Mouse (Mus musculus): ENCODE results near the gene Fam43b. TPM values are rescaled to one million over a fixed set of nuclear protein-coding genes. Genes with fewer than 3 reads are reported as not detected.

Gene Fam43b
- polyA plus RNA-seq, 1 experiment from 2014 or later, result not detected

DNA sequence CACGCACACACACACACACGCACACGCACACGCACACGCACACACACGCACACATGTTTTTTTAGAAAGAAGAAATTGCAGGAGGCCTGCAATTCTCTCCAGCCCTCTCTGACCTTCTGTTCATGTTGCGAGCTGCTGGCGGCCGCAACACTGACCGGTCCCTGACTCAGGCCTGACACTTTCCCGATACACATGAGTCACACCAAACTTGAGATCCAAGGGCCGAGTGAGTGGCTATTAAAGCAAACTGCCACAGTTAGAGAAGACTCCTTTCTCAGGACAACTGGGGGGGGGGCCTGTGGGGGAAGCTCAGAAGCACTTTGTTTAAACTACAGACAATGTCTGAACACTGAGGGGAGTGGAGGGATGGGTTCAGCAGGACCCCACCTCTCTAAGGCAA lies 39.8 kb downstream of the Fam43b start:
- 88% methylated on average over 12 of the region's 12 CpGs for WGBS (ENCODE audit: insufficient replicate concordance)
- no peak overlapping the region for H3K9ac ChIP-seq (replicated peaks)
- H3K4me1 ChIP-seq (ENCODE audit: insufficient read depth), result no peaks in the 10 kb centered on the region
- no peak for ATAC-seq
- DNase-seq, result no peak
- H3K4me3 ChIP-seq (ENCODE audit: low read depth, low read length), result no peak overlapping the region
- no peaks in the 10 kb centered on the region for H3K9me3 ChIP-seq (ENCODE audit: low read length)
- no peak overlapping the region for H3K4me2 ChIP-seq (ENCODE audit: low read depth, low read length)
- no peaks in the 10 kb centered on the region for H3K27me3 ChIP-seq (ENCODE audit: insufficient read depth, low read length)
- no peak overlapping the region for H3K27ac ChIP-seq (ENCODE audit: low read depth)
- no peaks in the 10 kb centered on the region for H3K36me3 ChIP-seq (replicated peaks; ENCODE audit: insufficient read depth, low read length)
- TF ChIP-seq CTCF (IDR thresholded peaks at IDR 0.05; ENCODE audit: low read depth), result no peak
- TF ChIP-seq EP300 (IDR thresholded peaks at IDR 0.05; ENCODE audit: low read depth), result no peak

DNA sequence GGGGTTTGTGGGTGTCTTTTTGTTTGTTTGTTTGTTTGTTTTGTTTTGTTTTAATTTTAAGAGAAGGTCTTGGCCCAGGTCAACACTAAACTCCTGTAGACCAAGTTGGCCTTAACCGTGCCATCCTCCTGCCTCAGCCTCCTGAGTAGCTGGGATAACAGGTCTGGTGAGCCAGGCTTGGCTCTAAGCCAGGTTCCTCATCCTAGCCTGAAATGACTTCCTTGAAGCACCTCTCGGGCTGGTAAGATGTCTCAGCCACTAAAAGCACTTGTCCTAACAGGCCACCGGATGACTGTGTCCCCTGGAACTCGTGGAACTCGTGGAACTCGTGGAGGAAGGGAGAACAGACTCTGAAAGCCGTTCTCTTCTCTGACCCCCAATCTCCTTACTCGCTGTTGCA lies 40.2 kb downstream of the Fam43b start:
- Histone ChIP-seq H3K36me3 (replicated peaks; ENCODE audit: insufficient read depth, low read length) (no peaks in the 10 kb centered on the region), H3K27me3 (ENCODE audit: insufficient read depth, low read length) (no peaks in the 10 kb centered on the region), H3K27ac (ENCODE audit: low read depth) (no peak overlapping the region), H3K9me3 (ENCODE audit: low read length) (no peaks in the 10 kb centered on the region), H3K4me1 (ENCODE audit: insufficient read depth) (no peaks in the 10 kb centered on the region), H3K4me2 (ENCODE audit: low read depth, low read length) (no peak overlapping the region), H3K4me3 (ENCODE audit: low read depth, low read length) (no peak overlapping the region), H3K9ac (replicated peaks) (no peak overlapping the region)
- DNase-seq, result no peak
- no peak for ATAC-seq
- WGBS (ENCODE audit: insufficient replicate concordance), result 67% methylated on average over 8 of the region's 8 CpGs
- TF ChIP-seq EP300 (IDR thresholded peaks at IDR 0.05; ENCODE audit: low read depth) (no peak), CTCF (IDR thresholded peaks at IDR 0.05; ENCODE audit: low read depth) (no peak)

DNA sequence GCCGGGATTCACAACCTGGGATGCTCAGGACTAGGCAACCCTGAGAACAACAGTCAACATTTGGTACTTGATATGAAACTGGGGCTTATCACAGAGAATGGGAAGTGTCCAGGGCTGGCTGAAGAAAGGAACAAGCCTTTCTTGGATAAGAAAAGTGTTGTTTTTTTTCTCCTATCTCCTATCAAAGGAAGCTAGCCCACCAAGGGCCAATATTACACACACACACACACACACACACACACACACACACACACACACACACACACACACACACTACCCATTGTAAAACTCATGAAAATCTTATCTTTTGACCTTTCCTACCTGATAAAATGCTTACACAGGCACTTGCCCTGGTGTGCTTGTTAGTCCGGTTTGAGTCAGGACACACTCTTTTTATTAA lies 40.8 kb downstream of the Fam43b start:
- Histone ChIP-seq H3K4me3 (ENCODE audit: low read depth, low read length) (no peak overlapping the region), H3K4me1 (ENCODE audit: insufficient read depth) (no peaks in the 10 kb centered on the region), H3K27ac (ENCODE audit: low read depth) (no peak overlapping the region), H3K36me3 (replicated peaks; ENCODE audit: insufficient read depth, low read length) (no peaks in the 10 kb centered on the region), H3K4me2 (ENCODE audit: low read depth, low read length) (no peak overlapping the region), H3K9ac (replicated peaks) (no peak overlapping the region), H3K27me3 (ENCODE audit: insufficient read depth, low read length) (no peaks in the 10 kb centered on the region), H3K9me3 (ENCODE audit: low read length) (no peaks in the 10 kb centered on the region)
- ATAC-seq (no peak), DNase-seq (no peak)
- 68% methylated on average over 2 of the region's 2 CpGs for WGBS (ENCODE audit: insufficient replicate concordance)
- TF ChIP-seq EP300 (IDR thresholded peaks at IDR 0.05; ENCODE audit: low read depth), result no peak
- no peak for TF ChIP-seq CTCF (IDR thresholded peaks at IDR 0.05; ENCODE audit: low read depth)

DNA sequence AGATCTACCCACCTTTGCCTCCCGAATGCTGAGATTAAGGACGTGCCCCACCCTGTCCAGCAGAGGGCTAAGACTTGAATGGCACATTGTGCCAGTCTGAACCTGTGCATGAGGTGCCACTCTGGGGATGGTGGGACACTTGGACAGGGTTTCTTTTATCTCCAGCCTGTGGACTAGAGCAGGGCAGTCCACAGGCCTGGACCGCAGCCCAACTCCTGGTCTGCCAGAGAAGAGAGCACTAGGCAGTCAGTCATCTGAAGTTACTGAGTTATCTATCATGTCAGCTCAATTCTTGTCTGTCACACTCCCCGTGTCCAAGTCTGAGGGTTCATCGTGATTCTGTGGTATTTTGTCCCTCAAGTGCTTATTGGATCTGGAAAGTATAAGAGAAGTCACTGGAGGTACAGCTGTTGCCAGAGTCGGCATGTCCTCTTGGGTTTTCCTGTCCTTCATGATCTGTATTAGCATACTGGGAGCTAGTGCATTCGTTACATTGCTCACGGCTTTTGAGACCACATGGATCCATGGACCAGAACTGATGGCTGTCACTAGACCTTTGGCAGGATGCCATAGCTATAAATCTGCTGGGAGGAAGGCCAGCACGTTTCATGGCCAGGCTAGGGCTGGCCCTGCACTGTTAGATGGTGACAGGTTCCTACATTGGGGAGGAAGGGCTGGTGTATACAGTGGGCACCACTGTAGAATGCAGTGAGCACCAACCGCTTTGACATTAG lies 42.7 kb downstream of the Fam43b start:
- no peaks in the 10 kb centered on the region for H3K9me3 ChIP-seq (ENCODE audit: low read length)
- ATAC-seq, result no peak
- 67% methylated on average over 10 of the region's 10 CpGs for WGBS (ENCODE audit: insufficient replicate concordance)
- no peaks in the 10 kb centered on the region for H3K4me1 ChIP-seq (ENCODE audit: insufficient read depth)
- no peaks in the 10 kb centered on the region for H3K27me3 ChIP-seq (ENCODE audit: insufficient read depth, low read length)
- no peak overlapping the region for H3K27ac ChIP-seq (ENCODE audit: low read depth)
- H3K9ac ChIP-seq (replicated peaks), result no peak overlapping the region
- H3K36me3 ChIP-seq (replicated peaks; ENCODE audit: insufficient read depth, low read length), result no peaks in the 10 kb centered on the region
- H3K4me2 ChIP-seq (ENCODE audit: low read depth, low read length), result no peak overlapping the region
- no peak for DNase-seq
- H3K4me3 ChIP-seq (ENCODE audit: low read depth, low read length), result no peak overlapping the region
- TF ChIP-seq CTCF (IDR thresholded peaks at IDR 0.05; ENCODE audit: low read depth) (no peak), EP300 (IDR thresholded peaks at IDR 0.05; ENCODE audit: low read depth) (no peak)

DNA sequence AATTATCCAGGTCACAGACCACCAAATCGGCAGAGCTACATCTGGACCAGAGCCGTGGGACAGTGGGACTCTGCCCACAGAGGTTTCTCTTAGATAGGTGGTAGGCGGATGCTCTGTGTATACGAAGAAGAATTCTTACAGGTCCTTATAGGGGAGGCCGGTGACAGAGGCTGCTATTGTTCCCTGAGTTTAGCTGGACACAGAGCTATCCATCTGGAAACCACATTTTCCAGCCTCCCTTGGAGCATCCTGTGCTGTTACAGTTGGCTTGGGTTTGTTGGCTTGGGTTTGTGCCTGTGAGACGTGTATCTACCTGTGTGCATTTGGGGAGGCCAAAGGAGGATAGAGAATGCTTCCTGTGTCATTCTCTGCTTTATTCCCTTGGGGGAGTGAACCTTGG lies 43.6 kb downstream of the Fam43b start:
- no peak for ATAC-seq
- Histone ChIP-seq H3K4me1 (ENCODE audit: insufficient read depth) (no peaks in the 10 kb centered on the region), H3K36me3 (replicated peaks; ENCODE audit: insufficient read depth, low read length) (no peaks in the 10 kb centered on the region), H3K27me3 (ENCODE audit: insufficient read depth, low read length) (no peaks in the 10 kb centered on the region), H3K9ac (replicated peaks) (no peak overlapping the region), H3K4me3 (ENCODE audit: low read depth, low read length) (no peak overlapping the region), H3K9me3 (ENCODE audit: low read length) (no peaks in the 10 kb centered on the region), H3K27ac (ENCODE audit: low read depth) (no peak overlapping the region), H3K4me2 (ENCODE audit: low read depth, low read length) (no peak overlapping the region)
- 81% methylated on average over 6 of the region's 6 CpGs for WGBS (ENCODE audit: insufficient replicate concordance)
- no peak for DNase-seq
- TF ChIP-seq EP300 (IDR thresholded peaks at IDR 0.05; ENCODE audit: low read depth) (no peak), CTCF (IDR thresholded peaks at IDR 0.05; ENCODE audit: low read depth) (no peak)

DNA sequence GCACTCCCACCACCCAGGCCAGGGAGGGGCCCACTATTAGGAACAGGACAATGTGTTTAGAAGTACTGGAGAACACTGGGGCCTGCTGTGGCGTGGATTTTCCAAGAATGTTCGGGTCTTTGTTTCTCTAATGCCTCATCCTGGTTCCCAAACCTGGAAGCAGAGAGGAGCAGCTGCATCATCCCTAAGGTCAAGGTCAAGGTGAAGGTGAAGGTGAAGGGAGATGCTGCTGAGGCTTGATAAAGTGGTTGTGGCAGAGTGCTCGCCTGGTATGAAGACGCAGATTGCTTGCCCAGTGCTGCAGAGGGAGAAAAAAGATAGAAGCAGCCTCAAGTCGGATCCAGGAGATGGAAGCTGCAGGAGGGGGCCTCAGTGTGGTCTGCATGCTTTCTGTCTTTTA lies 44.5 kb downstream of the Fam43b start:
- Histone ChIP-seq H3K27ac (ENCODE audit: low read depth) (no peak overlapping the region), H3K4me3 (ENCODE audit: low read depth, low read length) (no peak overlapping the region), H3K9me3 (ENCODE audit: low read length) (no peaks in the 10 kb centered on the region), H3K9ac (replicated peaks) (no peak overlapping the region), H3K27me3 (ENCODE audit: insufficient read depth, low read length) (no peaks in the 10 kb centered on the region), H3K36me3 (replicated peaks; ENCODE audit: insufficient read depth, low read length) (peaks cover 2% of the 10 kb centered on the region; the same call in 1 of the 2 replicates), H3K4me1 (ENCODE audit: insufficient read depth) (no peaks in the 10 kb centered on the region), H3K4me2 (ENCODE audit: low read depth, low read length) (no peak overlapping the region)
- ATAC-seq, result no peak
- no peak for DNase-seq
- WGBS (ENCODE audit: insufficient replicate concordance), result 83% methylated on average over 5 of the region's 5 CpGs
- TF ChIP-seq EP300 (IDR thresholded peaks at IDR 0.05; ENCODE audit: low read depth) (no peak), CTCF (IDR thresholded peaks at IDR 0.05; ENCODE audit: low read depth) (no peak)
